Mouse (Mus musculus): ENCODE data around the gene Cdca3. TPM values are rescaled to one million over a fixed set of nuclear protein-coding genes. Genes with fewer than 3 reads are reported as not detected.

Gene Cdca3
- total RNA-seq, 2 experiments from 2014 or later, result 1.5 to 1.8 TPM

GRCm38 (mm10) chr6:124861266-124861665 is 31.9 kb downstream of the Cdca3 start:
- intact Hi-C loops (cut with DNase I), result no loop called here
- no peak for DNase-seq

- intact Hi-C loops (cut with DNase I), result no loop called here
- DNase-seq, result no peak
These were observed 32.5 kb downstream of the Cdca3 start for GRCm38 (mm10) chr6:124861802-124862201.

- intact Hi-C loops (cut with DNase I), result no loop called here
These were observed 33.2 kb downstream of the Cdca3 start for GRCm38 (mm10) chr6:124862406-124863124.

GRCm38 (mm10) chr6:124863125-124863657 is 33.8 kb downstream of the Cdca3 start:
- intact Hi-C loops (cut with DNase I), result no loop called here
- no peak for DNase-seq

More at GRCm38 (mm10) chr6:124862406-124863124, 33.2 kb downstream of the Cdca3 start:
- no peak for DNase-seq

DNA sequence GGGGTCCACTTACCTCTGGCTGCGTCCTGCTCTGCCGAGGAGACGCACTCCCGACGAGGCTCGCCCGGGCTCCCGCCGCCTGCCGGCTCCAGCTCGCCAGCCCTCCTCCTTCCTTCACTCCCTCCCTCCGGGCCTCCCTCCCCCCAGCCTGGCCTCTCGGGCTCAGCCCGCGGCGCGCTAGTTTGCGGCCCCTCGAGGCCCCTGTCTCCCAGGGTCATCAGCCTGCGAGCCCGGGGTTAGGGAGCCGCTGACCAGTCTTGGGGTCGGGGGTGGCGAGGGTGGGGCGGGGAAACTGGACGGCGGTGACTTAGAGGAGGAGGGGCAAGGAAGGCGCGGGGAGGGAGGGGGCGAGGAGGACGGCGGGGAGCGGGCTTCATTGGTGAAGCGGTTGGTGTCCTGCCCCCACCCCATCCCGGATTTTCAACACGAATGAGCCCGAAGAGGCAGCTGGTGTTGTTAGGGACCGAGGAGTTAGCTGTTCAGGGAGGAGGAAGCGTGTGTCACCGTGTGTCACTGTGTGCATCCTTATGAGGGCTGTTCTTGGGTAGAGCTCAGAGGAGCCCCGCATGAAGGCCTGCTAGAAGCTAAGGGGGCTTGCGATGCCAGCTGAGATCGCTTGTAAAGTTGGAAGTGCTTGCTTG is 34.4 kb downstream of the Cdca3 start, which contains the start of gene Gpr162:
Gpr162 (minus strand) TSS at position 326 of the 641 bp plus-strand sequence.
- no peak for DNase-seq
- intact Hi-C loops (cut with DNase I), result no loop called here

DNA sequence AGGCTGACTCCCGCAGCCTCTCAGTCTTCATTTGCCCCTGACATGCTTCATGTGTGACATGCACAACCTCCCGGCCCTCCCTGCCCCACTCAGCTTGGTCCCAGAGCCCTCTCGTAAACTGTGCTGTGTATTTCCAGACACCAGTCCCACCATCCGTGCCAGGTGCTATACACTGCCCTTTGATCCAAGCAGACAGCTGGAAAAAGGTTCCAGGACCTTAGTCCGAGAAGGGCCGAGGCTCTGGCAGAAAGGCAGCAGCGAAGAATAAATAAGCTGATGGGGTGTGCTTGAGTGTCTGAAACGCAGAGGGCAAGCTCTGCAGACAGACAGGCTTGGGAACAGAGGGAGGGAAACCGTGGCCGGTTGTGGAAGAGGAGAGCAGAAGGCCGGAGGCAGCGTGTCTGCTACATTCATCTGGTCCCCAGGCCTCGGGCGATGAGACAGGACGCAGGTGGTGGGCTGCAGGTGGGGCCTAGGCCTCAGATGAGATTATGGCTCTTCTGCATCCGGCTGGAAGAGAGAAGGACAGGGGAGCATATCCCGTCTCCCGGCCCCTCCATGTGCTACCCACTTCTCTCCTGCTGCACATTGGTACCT is 36.5 kb downstream of the Cdca3 start:
- DNase-seq, result no peak
- intact Hi-C loops (cut with DNase I), result no loop called here

- intact Hi-C loops (cut with DNase I), result no loop called here
- no peak for DNase-seq
These were observed 37.2 kb downstream of the Cdca3 start for GRCm38 (mm10) chr6:124866560-124866959.

- no peak for DNase-seq
- intact Hi-C loops (cut with DNase I), result no loop called here
These were observed 45.0 kb downstream of the Cdca3 start for GRCm38 (mm10) chr6:124874348-124874747.

DNA sequence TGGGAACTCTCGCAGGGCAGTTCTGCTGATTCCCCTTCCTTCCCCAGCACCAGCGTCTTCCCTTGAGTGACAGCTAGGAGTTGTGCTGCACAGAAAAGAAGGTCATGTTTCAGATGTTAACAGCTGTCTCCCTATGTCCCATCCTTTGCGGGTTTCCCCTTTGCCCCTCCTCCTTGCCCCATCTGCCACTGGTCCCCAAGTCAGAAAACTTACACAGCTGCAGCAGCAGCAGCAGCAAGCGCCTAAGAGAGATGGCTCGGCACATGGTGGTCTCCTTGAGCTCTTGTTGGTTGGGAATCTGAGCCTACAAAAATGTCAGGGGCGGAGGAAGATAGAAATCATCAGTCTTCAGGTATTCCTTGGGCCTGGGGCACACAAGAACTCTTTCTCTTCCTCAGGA is 50.0 kb downstream of the Cdca3 start:
- DNase-seq, result no peak
- intact Hi-C loops (cut with DNase I), result no loop called here

GRCm38 (mm10) chr6:124881821-124882220 is 52.5 kb downstream of the Cdca3 start:
- DNase-seq, result no peak
- intact Hi-C loops (cut with DNase I), result no loop called here

Other genes starting within 250 kb of the Cdca3 start
- under 1 TPM; 0.32 to 0.56 TPM for gene C1s2, start 193.5 kb upstream of the Cdca3 start, total RNA-seq (2021)
- gene Lpcat3, start 166.5 kb upstream of the Cdca3 start, total RNA-seq (2021), result 10 to 100 TPM; 16.3 to 18.3 TPM
- 10 to 100 TPM; 51.9 to 53.8 TPM for gene Emg1, start 117.4 kb upstream of the Cdca3 start, total RNA-seq (2021)
- 100 to 1,000 TPM; 140 to 161 TPM for gene Phb2, start 117.2 kb upstream of the Cdca3 start, total RNA-seq (2021)
- 1 to 10 TPM in 1 of 2 experiments, under 1 TPM in 1; 0.64 to 2.5 TPM for gene Ptpn6, start 90.8 kb upstream of the Cdca3 start, total RNA-seq (2021)
- 100 to 1,000 TPM; 150 to 160 TPM for gene Grcc10, start 88.2 kb upstream of the Cdca3 start, total RNA-seq (2021)
- gene Gm45234, start 73.5 kb upstream of the Cdca3 start, total RNA-seq (2021), result under 1 TPM in 1 of 2 experiments, not detected in 1; 0.08 TPM
- gene Atn1, start 73.0 kb upstream of the Cdca3 start, total RNA-seq (2021), result 10 to 100 TPM; 38.3 to 40.7 TPM
- 1 to 10 TPM; 1.4 to 1.8 TPM for gene Eno2, start 59.9 kb upstream of the Cdca3 start, total RNA-seq (2021)
- under 1 TPM in 1 of 2 experiments, not detected in 1; 0.18 TPM for gene Lrrc23, start 49.8 kb upstream of the Cdca3 start, total RNA-seq (2021)
- gene Spsb2, start 20.9 kb upstream of the Cdca3 start, total RNA-seq (2021), result 1 to 10 TPM; 2.3 to 2.5 TPM
- 1,000 to 10,000 TPM; 2,608 to 3,105 TPM for gene Tpi1, start 15.3 kb upstream of the Cdca3 start, total RNA-seq (2021)
- gene Usp5, start 63 bp upstream of the Cdca3 start, total RNA-seq (2021), result 10 to 100 TPM; 41.7 to 43.2 TPM
- gene Gnb3, start 10.7 kb downstream of the Cdca3 start, total RNA-seq (2021), result 1 to 10 TPM; 1.2 to 1.6 TPM
- 1 to 10 TPM; 7.5 to 7.9 TPM for gene P3h3, start 28.2 kb downstream of the Cdca3 start, total RNA-seq (2021)
- gene Gpr162, start 34.4 kb downstream of the Cdca3 start, total RNA-seq (2021), result under 1 TPM; 0.12 to 0.23 TPM
- 1 to 10 TPM in 1 of 2 experiments, not detected in 1; 2.8 TPM for gene Cd4, start 58.7 kb downstream of the Cdca3 start, total RNA-seq (2021)
- gene Lag3, start 82.2 kb downstream of the Cdca3 start, total RNA-seq (2021), result under 1 TPM in 1 of 2 experiments, not detected in 1; 0.25 TPM
- 100 to 1,000 TPM; 101 to 129 TPM for gene Ptms, start 90.6 kb downstream of the Cdca3 start, total RNA-seq (2021)
- gene Mlf2, start 101.8 kb downstream of the Cdca3 start, total RNA-seq (2021), result 100 to 1,000 TPM; 201 to 209 TPM
- gene Cops7a, start 136.0 kb downstream of the Cdca3 start, total RNA-seq (2021), result 100 to 1,000 TPM in 1 of 2 experiments, 10 to 100 TPM in 1; 98.3 to 107 TPM
- 1 to 10 TPM in 1 of 2 experiments, under 1 TPM in 1; 0.10 to 1.3 TPM for gene Pianp, start 167.1 kb downstream of the Cdca3 start, total RNA-seq (2021)
- 10 to 100 TPM; 20.3 to 22.8 TPM for gene Zfp384, start 179.6 kb downstream of the Cdca3 start, total RNA-seq (2021)
- gene Ing4, start 210.2 kb downstream of the Cdca3 start, total RNA-seq (2021), result 10 to 100 TPM; 26.4 to 31.1 TPM
- 1 to 10 TPM; 2.5 to 2.7 TPM for gene Acrbp, start 220.1 kb downstream of the Cdca3 start, total RNA-seq (2021)
- gene Lpar5, start 238.4 kb downstream of the Cdca3 start, total RNA-seq (2021), result not detected

Data from gastrocnemius, postnatal 36 days (tissue).